Mouse (Mus musculus) small intestine, adult 2 months (tissue): ENCODE data around the gene Chrng.

ENCODE experiments used
- CTCF ChIP-seq: fragments of 200-500 bp; IDR thresholded peaks from 2 replicates; pipeline ENCODE4 v1.5.1; 2012; ENCODE audit warnings: low read depth, mild to moderate bottlenecking, control low read depth, inconsistent platforms, low read length, moderate library complexity, mixed read lengths; ENCODE audit not compliant: insufficient replicate concordance, insufficient read length; ENCODE audit errors: extremely low read depth
- POLR2A ChIP-seq: fragments of 200-500 bp; IDR thresholded peaks from 2 replicates; pipeline ENCODE4 v1.6.1; 2012; ENCODE audit warnings: low read depth, mild to moderate bottlenecking, control low read depth, inconsistent platforms, low read length, moderate library complexity

DNA sequence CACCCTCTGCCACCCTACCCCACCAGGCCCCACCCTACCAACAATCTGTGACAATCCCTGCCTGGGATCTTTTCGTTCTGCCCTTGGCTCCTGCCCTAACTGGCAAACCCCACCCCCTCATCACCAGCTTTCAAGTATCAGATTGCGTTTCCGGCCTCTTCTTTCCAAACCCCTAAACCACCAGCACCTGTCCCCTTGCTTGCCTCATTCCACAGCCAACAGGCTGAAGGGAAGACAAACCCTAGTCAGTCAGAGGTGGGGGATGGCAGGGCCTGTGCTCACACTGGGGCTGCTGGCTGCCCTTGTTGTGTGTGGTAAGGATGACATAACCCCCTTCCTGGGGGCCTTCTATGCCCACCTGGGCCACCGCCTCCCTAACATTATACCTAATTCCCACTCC is 14.0 kb upstream of the Chrng start, which contains the start of gene Chrnd:
- TF ChIP-seq CTCF (no peak), POLR2A (no peak)
